Mouse (Mus musculus): Measurements from ENCODE around the gene Olfr576.

GRCm38 (mm10) chr7:102916405-102916804 is 46.1 kb upstream of the Olfr576 start:
- TF ChIP-seq CTCF (conservative IDR thresholded peaks at IDR 0.05; ENCODE audit: low read length) = no peak
- no peak for TF ChIP-seq POU5F1 (IDR thresholded peaks at IDR 0.05; ENCODE audit: borderline replicate concordance, low read length)
- TF ChIP-seq NANOG (IDR thresholded peaks at IDR 0.05; ENCODE audit: borderline replicate concordance, low read length) = no peak

All from E14TG2a.4 (cell line).